Mouse (Mus musculus): ENCODE results near the gene Tenm3.

GRCm38 (mm10) chr8:48884270-48884669 is 40.5 kb upstream of the Tenm3 start:
- TF ChIP-seq CTCF (IDR thresholded peaks at IDR 0.05; ENCODE audit: low read depth) (no peak), EP300 (IDR thresholded peaks at IDR 0.05; ENCODE audit: low read depth) (no peak)

Data from liver, postnatal 0 days (tissue).